Mouse (Mus musculus) liver, embryonic 16.5 days (tissue): Measurements from ENCODE around the gene Gm382. TPM values are rescaled to one million over a fixed set of nuclear protein-coding genes. Genes with fewer than 3 reads are reported as not detected.

ENCODE experiments used
- ATAC-seq: fragments of 200-750 bp; cut with Nextera tagmentation; 2 replicates; pipeline ENCODE4 v1.8.0; 2017; ENCODE audit warnings: low read depth, mild to moderate bottlenecking, moderate number of reproducible peaks, moderate library complexity
- H3K27ac ChIP-seq: fragments of 300-500 bp; sonication (generic); 2 replicates; pipeline ENCODE4 v1.5.1; 2014; ENCODE audit warnings: mild to moderate bottlenecking, low read length
- H3K27me3 ChIP-seq: fragments of 300-500 bp; sonication (generic); 2 replicates; pipeline ENCODE4 v1.6.1; 2014; ENCODE audit warnings: low read depth, low read length, mixed read lengths; ENCODE audit not compliant: control insufficient read depth, insufficient read depth
- H3K36me3 ChIP-seq: fragments of 300-500 bp; sonication (generic); 2 replicates; pipeline ENCODE4 v1.6.1; 2014; ENCODE audit warnings: mild to moderate bottlenecking; ENCODE audit not compliant: control insufficient read depth, insufficient read depth
- H3K4me1 ChIP-seq: fragments of 300-500 bp; sonication (generic); 2 replicates; pipeline ENCODE4 v1.6.1; 2014; ENCODE audit warnings: low read depth, low read length, mixed read lengths; ENCODE audit not compliant: control insufficient read depth
- H3K4me2 ChIP-seq: fragments of 300-500 bp; sonication (generic); 2 replicates; pipeline ENCODE4 v1.6.1; 2014; ENCODE audit warnings: low read depth, low read length, mixed read lengths
- H3K4me3 ChIP-seq: fragments of 300-500 bp; sonication (generic); 2 replicates; pipeline ENCODE4 v1.5.1; 2014; ENCODE audit warnings: low read depth, mild to moderate bottlenecking, low read length
- H3K9ac ChIP-seq: fragments of 300-500 bp; sonication (generic); 2 replicates; pipeline ENCODE4 v1.6.1; 2014; ENCODE audit warnings: low read depth, low read length
- H3K9me3 ChIP-seq: fragments of 300-500 bp; sonication (generic); replicated peaks from 2 replicates; pipeline ENCODE4 v1.6.1; 2016; ENCODE audit warnings: low read length; ENCODE audit not compliant: control insufficient read depth
- whole genome bisulfite sequencing: fragments of 180-500 bp; shearing (Covaris S2); extraction: QIAGEN DNeasy Blood & Tissue Kit; methylation state at CpG from one replicate; pipeline ENCODE4 v1.1.7; 2014; ENCODE audit not compliant: insufficient replicate concordance; 5-methylcytosine and 5-hydroxymethylcytosine counted together
- polyA plus RNA-seq: library from polyadenylated mRNA; unstranded; fragments of >200 nt; fragmentation: Nextera tagmentation; extraction: Ambion mirVana; gene quantifications from 2 replicates; pipeline ENCODE4 v1.2.1, GENCODE M21; 2015

Gene Gm382
- not detected in 2 replicates for polyA plus RNA-seq

GRCm38 (mm10) chrX:127039672-127040071 is at the start of gene Gm382:
Gene Gm382 (plus strand): TSS chrX:127039972.
- Histone ChIP-seq H3K36me3 (no peaks in the 10 kb centered on the region), H3K4me3 (no peak within 1 kb of the TSS), H3K9ac (no peak within 1 kb of the TSS), H3K27ac (no peak within 1 kb of the TSS), H3K9me3 (no peaks in the 10 kb centered on the region), H3K4me2 (no peak within 1 kb of the TSS), H3K27me3 (no peaks in the 10 kb centered on the region), H3K4me1 (no peaks in the 10 kb centered on the region)
- WGBS = 58% methylated on average over 1 of the region's 1 CpGs
- no peak for ATAC-seq

- Histone ChIP-seq H3K36me3 (no peaks in the 10 kb centered on the region), H3K9me3 (no peaks in the 10 kb centered on the region; the same call in 1 of the 2 replicates), H3K9ac (no peak overlapping the region), H3K4me2 (no peak overlapping the region), H3K4me3 (no peak overlapping the region), H3K27ac (no peak overlapping the region), H3K4me1 (no peaks in the 10 kb centered on the region), H3K27me3 (no peaks in the 10 kb centered on the region)
- WGBS = 66% methylated on average over 2 of the region's 2 CpGs
- ATAC-seq = no peak
These were observed 30.4 kb downstream of the Gm382 start for GRCm38 (mm10) chrX:127070179-127070578.

- Histone ChIP-seq H3K9me3 (no peaks in the 10 kb centered on the region), H3K4me1 (no peaks in the 10 kb centered on the region), H3K36me3 (no peaks in the 10 kb centered on the region), H3K27me3 (no peaks in the 10 kb centered on the region), H3K9ac (no peak overlapping the region), H3K4me2 (no peak overlapping the region), H3K27ac (no peak overlapping the region), H3K4me3 (no peak overlapping the region)
- ATAC-seq = no peak
- 48% methylated on average over 2 of the region's 2 CpGs for WGBS
These were observed 51.5 kb downstream of the Gm382 start for GRCm38 (mm10) chrX:127091282-127091681.

- no peak overlapping the region for H3K9ac ChIP-seq
- no peaks in the 10 kb centered on the region for H3K27me3 ChIP-seq
- no peak overlapping the region for H3K4me3 ChIP-seq
- H3K9me3 ChIP-seq = no peaks in the 10 kb centered on the region
- H3K27ac ChIP-seq = no peak overlapping the region
- H3K4me1 ChIP-seq = no peaks in the 10 kb centered on the region
- no peak overlapping the region for H3K4me2 ChIP-seq
- H3K36me3 ChIP-seq = no peaks in the 10 kb centered on the region
- ATAC-seq = no peak
These were observed 53.3 kb downstream of the Gm382 start for GRCm38 (mm10) chrX:127093036-127093435.

- no peak overlapping the region for H3K27ac ChIP-seq
- H3K27me3 ChIP-seq = no peaks in the 10 kb centered on the region
- H3K4me2 ChIP-seq = no peak overlapping the region
- H3K36me3 ChIP-seq = no peaks in the 10 kb centered on the region
- 60% methylated on average over 3 of the region's 3 CpGs for WGBS
- no peak for ATAC-seq
- no peaks in the 10 kb centered on the region for H3K4me1 ChIP-seq
- no peaks in the 10 kb centered on the region for H3K9me3 ChIP-seq
- no peak overlapping the region for H3K4me3 ChIP-seq
- no peak overlapping the region for H3K9ac ChIP-seq
These were observed 54.2 kb downstream of the Gm382 start for GRCm38 (mm10) chrX:127093961-127094360.

GRCm38 (mm10) chrX:127104341-127104740 is 64.6 kb downstream of the Gm382 start:
- ATAC-seq = no peak
- Histone ChIP-seq H3K9me3 (no peaks in the 10 kb centered on the region), H3K27ac (no peak overlapping the region), H3K4me1 (no peaks in the 10 kb centered on the region), H3K4me2 (no peak overlapping the region), H3K4me3 (no peak overlapping the region), H3K9ac (no peak overlapping the region), H3K36me3 (no peaks in the 10 kb centered on the region), H3K27me3 (no peaks in the 10 kb centered on the region)
- 52% methylated on average over 2 of the region's 2 CpGs for WGBS

Other genes starting within 250 kb of the Gm382 start
- not detected in 2 replicates for gene 4932411N23Rik, start 224.1 kb upstream of the Gm382 start, polyA plus RNA-seq